Mouse (Mus musculus) CD4-positive, CD25-positive, alpha-beta regulatory T cell, adult 2 months (primary cell): ENCODE measurements around the gene Habp4.

Experiments
- DNase-seq: peaks from one replicate; pipeline ENCODE4 v3.0.0-alpha.2; 2012; ENCODE audit warnings: low read depth, low spot score

Gene Habp4

GRCm38 (mm10) chr13:64161548-64161915, at the start of gene Habp4:
TSS of gene Habp4 (plus strand) at chr13:64161824.
- DNase-seq: peak; percentile 99

GRCm38 (mm10) chr13:64117442-64117841, 44.2 kb upstream of the Habp4 start:
- DNase-seq: peak; percentile 45

GRCm38 (mm10) chr13:64120760-64121159, 40.9 kb upstream of the Habp4 start:
- DNase-seq: no peak

- DNase-seq: no peak
Measured at GRCm38 (mm10) chr13:64123491-64124188, 38.0 kb upstream of the Habp4 start.

- DNase-seq: no peak
Measured at GRCm38 (mm10) chr13:64124886-64125285, 36.7 kb upstream of the Habp4 start.

GRCm38 (mm10) chr13:64126316-64126715, 35.3 kb upstream of the Habp4 start:
- DNase-seq: no peak

- peak; percentile 80 for DNase-seq
Measured at GRCm38 (mm10) chr13:64128858-64129615, 32.6 kb upstream of the Habp4 start, which contains the start of gene Slc35d2. TSS of gene Slc35d2 (minus strand) at chr13:64129368.

- peak; percentile 71 for DNase-seq
Measured at GRCm38 (mm10) chr13:64129616-64130375, 31.8 kb upstream of the Habp4 start.

GRCm38 (mm10) chr13:64150121-64150520, 11.5 kb upstream of the Habp4 start:
- peak; percentile 51 for DNase-seq

GRCm38 (mm10) chr13:64152241-64152669, 9.4 kb upstream of the Habp4 start:
- DNase-seq: peak; percentile 80

- DNase-seq: peak; percentile 63
Measured at GRCm38 (mm10) chr13:64152671-64153082, 8.9 kb upstream of the Habp4 start.

- peak; percentile 98 for DNase-seq
Measured at GRCm38 (mm10) chr13:64153083-64153682, 8.4 kb upstream of the Habp4 start, which contains the start of gene Zfp367. TSS of gene Zfp367 (minus strand) at chr13:64153202.

- DNase-seq: peak; percentile 53
Measured at GRCm38 (mm10) chr13:64153751-64154267, 7.8 kb upstream of the Habp4 start.

GRCm38 (mm10) chr13:64154651-64155050, 7.0 kb upstream of the Habp4 start:
- no peak for DNase-seq

- DNase-seq: peak; percentile 31
Measured at GRCm38 (mm10) chr13:64155171-64155571, 6.5 kb upstream of the Habp4 start.

GRCm38 (mm10) chr13:64156966-64157365, 4.7 kb upstream of the Habp4 start:
- no peak for DNase-seq

- no peak for DNase-seq
Measured at GRCm38 (mm10) chr13:64161916-64162611, 440 bp downstream of the Habp4 start.

- peak; percentile 14 for DNase-seq
Measured at GRCm38 (mm10) chr13:64162626-64163025, 1.0 kb downstream of the Habp4 start.

GRCm38 (mm10) chr13:64163147-64163715, 1.6 kb downstream of the Habp4 start:
- no peak for DNase-seq

GRCm38 (mm10) chr13:64169746-64170145, 8.1 kb downstream of the Habp4 start:
- no peak for DNase-seq
